Mouse (Mus musculus): ENCODE measurements around the gene Adar.
"Not testable (repeated sequence)": the region's sequence is repeated elsewhere in the genome, so short reads cannot be mapped to it uniquely, and the experiment has no call there.

Adar gene

DNA sequence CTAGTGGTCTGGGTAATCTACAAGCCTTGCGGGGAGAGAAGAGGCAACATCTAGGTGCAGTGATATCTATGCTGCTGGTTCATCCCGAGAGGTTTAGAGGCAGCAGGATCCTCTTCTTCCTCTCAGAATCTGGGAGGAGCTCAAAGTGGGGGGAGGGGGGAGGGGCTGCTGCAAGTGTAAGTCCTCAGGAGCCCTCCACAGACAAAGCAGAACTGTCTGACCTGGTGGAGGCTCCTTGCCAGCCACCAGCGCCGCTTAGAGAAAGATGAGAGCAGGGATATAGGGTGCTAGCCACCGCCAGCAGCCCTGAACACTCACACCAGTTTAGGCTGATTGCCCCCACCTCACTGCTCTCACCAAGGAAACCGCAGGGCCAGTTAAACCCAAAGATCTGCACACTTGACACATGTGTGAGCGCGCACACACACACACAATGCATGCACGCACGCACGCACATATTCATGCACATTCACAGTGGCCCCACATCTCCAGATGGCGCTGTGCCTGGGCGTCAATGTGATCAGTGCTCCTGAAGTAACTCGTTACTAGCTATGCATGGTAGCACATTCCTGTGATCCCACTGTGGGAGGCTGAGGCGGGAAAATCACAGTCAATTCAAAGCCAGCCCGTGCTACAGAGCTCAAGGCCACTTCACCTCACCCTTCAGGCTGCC is 74.0 kb downstream of the Adar start:
- DNase-seq (ENCODE audit: low read depth in 1 of 2, low spot score in 2 of 2): no peak

DNA sequence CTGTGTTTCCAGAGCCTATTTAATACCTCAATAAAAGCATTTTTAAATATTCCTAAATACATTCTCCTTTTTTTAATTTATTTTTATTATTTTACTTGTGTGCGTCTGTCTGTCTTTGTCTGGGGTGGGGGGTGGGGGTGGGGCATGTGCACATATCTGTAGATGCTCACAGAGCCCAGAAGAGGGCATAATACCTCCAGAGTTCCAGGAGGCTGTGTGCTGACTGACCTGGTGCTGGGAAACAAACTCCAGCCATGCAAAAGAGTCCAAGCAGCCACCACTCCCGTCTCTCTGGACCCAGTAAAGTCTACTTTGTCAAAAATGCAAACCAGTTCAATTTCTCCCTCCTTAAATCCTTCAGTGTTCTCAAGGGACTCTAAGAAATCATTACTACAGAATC is 79.8 kb downstream of the Adar start:
- no peak for DNase-seq (ENCODE audit: low read depth in 1 of 2, low spot score in 2 of 2)

DNA sequence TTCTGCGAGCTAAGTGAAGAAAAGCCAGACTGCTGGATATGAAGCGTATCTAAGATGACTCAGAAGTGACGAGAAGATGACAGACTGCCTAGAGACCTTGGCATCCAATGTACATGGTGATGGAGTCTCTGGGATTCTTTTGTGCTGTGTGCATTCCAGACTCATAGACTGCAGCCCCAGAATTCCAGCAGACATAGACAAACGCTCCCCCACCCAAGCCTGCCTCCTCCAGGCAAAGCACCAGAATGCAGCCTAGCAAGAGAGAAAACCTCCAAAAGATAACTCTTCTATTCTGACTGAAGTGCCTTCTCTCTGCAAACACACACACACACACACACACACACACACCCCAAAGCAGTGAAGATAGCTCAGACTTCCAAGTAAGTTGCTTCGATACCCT is 80.9 kb downstream of the Adar start:
- no peak for DNase-seq (ENCODE audit: low read depth in 1 of 2, low spot score in 2 of 2)

DNA sequence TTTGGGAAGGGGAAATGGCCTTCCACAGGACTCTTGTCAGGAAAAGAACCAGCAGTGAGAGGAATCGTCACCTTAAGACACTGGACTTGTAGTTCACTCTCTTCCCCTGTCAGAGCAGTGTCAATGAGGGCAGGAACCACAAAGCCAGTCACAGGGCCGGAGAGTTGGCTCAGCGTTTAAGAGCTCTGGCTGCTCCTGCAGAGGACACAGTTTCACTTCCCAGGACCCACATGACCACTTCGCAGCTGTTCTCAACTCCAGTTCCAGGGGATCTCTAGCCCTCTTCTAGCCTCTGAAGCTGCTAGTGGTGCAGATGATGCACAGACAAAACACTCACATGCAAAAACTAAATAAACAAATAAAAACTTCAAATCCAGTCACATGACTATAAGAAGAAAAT is 81.5 kb downstream of the Adar start:
- peak; percentile 51 to 56 for DNase-seq (ENCODE audit: low read depth in 1 of 2, low spot score in 2 of 2)

DNA sequence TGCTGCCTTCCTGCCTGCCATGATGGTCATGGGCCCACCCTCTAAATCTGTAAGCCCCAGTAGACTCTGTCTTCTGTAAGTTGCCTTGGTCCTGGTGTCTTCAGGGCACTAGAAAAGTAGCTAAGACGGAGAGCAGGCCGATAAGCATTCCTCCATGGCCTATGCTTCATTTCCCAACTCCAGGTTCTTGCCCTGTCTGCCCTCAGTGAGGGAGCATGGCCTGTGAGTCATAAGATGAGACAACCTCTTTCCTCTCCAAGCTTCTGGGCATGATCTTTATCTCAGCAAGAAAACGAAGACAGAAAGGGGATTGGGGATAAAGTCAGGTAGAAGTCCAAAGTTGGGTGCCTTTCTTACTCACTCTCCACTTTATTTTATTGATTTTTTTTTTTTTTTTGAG is 83.7 kb downstream of the Adar start:
- no peak for DNase-seq (ENCODE audit: low read depth in 1 of 2, low spot score in 2 of 2)

DNA sequence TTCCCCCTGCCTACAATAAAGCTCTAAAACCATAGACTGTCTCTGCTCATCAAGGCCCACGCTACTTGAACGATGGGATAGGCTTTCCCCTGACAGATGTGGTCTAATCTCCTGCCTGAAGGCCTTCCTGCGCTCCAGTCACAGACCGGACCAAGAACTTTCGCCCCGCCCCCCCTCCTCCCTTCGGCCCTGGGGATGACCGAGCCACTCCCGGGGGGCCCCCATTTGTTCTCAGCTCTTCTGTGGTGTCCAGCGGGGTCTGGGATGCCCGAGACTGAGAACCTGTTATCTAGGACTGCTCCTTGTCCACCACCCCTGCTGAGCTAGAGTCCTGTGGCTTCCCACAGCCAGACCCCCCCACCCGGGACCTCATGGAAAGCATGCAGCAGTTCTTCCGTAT is 84.7 kb downstream of the Adar start:
- DNase-seq (ENCODE audit: low read depth in 1 of 2, low spot score in 2 of 2): no peak

DNA sequence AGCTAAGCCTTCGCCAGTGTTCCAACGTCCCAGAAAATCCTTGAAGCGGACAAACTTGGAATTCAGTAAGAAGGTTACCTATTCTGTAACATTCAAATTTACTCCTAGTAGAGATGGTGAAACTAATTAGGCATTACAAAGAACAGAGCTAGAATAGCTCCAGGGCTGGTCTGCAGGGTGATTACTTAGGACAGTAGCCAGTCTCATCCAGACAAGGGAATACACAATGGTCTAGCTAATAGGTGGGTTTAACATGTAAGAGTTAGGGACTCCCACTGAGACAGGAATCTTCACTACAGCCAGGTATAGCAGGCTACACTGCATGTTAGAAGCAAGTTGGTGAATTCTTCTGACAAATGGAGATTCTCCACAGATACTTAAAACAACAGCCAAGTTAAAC is 85.3 kb downstream of the Adar start:
- DNase-seq (ENCODE audit: low read depth in 1 of 2, low spot score in 2 of 2): not testable (repeated sequence)

DNA sequence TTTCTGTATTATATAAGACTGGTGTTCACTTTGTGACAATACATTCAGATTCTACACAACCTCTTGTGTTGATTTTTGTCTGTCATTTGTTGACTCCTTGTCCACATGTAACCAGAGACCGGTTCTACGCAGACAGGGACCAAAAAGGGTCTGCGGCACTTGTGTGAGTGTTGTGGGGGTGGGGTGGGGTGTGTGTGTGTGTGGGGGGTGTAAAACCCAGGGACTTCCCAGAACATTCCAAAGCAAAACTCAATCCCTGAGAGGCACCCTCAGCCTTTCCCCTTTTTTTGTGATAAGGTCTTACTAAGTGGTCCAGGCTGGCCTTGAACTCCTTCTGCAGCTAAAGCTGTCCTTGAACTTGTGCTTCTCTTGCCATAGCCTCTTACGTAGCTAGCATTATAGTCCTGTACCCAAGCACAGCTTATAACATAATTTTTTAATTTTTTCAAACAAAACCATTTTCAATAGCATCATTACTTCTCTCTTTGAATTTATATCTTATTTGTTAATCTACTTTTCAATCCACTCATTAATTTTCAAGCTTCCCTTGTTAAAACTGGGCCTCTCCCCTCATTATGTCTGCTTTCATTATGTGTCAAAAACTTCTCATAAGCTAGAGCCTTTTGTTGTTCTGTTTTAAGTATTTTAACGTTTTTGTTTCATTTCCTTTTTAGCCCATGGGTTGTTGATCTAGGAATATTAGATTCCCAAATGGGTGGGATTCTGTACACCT is 86.1 kb downstream of the Adar start:
- DNase-seq (ENCODE audit: low read depth in 1 of 2, low spot score in 2 of 2): no peak

DNA sequence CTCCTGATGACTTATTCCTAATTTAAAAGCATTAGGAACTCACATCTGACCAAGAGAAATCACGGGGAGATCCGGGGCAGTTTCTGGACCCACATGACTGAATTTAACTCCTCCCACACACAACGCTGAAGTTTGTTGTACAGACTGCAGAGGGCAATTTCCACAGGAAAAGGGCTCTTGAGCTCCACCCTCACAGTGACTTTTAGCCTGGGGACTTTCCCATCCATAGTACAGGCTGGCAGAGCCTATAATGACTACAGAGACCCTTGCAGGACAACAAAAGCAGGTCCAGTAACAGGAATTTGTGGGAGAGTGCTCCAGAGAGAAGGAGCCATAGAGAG is 86.7 kb downstream of the Adar start:
- DNase-seq (ENCODE audit: low read depth in 1 of 2, low spot score in 2 of 2): peak in 1 of 2 experiments; percentile 32

DNA sequence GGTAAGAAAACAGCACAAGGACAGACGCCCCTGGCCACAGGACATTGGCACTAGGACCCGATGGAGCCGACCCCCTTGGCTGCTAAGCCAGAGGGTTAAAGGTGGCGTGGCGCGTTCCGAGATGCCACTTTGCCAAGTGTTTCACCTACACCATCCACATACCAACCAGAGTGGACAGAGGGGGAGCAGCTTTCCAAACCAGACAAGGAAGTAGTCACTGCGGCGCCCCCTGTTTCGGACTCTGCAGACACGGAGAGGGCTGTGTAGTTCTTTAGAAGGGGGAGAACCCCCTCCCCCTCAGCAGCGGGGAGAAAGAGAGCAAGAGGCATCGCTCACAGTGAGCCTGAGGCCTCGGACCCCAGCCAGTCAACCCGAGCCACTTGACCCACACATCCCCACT is 88.1 kb downstream of the Adar start:
- DNase-seq (ENCODE audit: low read depth in 1 of 2, low spot score in 2 of 2): no peak
